Mouse (Mus musculus) heart, embryonic 12.5 days (tissue): ENCODE data around the gene Spef2. TPM values are rescaled to one million over a fixed set of nuclear protein-coding genes. Genes with fewer than 3 reads are reported as not detected.

Source experiments
- ATAC-seq: fragments of 200-750 bp; cut with Nextera tagmentation; 2 replicates; pipeline ENCODE4 v1.8.0; 2017; ENCODE audit warnings: moderate TSS enrichment, moderate library complexity; ENCODE audit not compliant: insufficient number of reproducible peaks, low FRiP score
- H3K27ac ChIP-seq: fragments of 300-500 bp; sonication (generic); 2 replicates; pipeline ENCODE4 v1.5.1; 2016; ENCODE audit warnings: mild to moderate bottlenecking, moderate library complexity; ENCODE audit not compliant: poor library complexity, severe bottlenecking
- H3K27me3 ChIP-seq: fragments of 300-500 bp; sonication (generic); replicated peaks from 2 replicates; pipeline ENCODE4 v1.6.1; 2016; ENCODE audit warnings: mild to moderate bottlenecking, moderate library complexity
- H3K36me3 ChIP-seq: fragments of 300-500 bp; sonication (generic); 2 replicates; pipeline ENCODE4 v1.6.1; 2016; ENCODE audit warnings: mild to moderate bottlenecking, moderate library complexity
- H3K4me1 ChIP-seq: fragments of 300-500 bp; sonication (generic); replicated peaks from 2 replicates; pipeline ENCODE4 v1.6.1; 2016; ENCODE audit warnings: mild to moderate bottlenecking
- H3K4me2 ChIP-seq: fragments of 300-500 bp; sonication (generic); 2 replicates; pipeline ENCODE4 v1.6.1; 2016; ENCODE audit warnings: mild to moderate bottlenecking, moderate library complexity
- H3K4me3 ChIP-seq: fragments of 300-500 bp; sonication (generic); 2 replicates; pipeline ENCODE4 v1.5.1; 2016; ENCODE audit warnings: mild to moderate bottlenecking
- H3K9ac ChIP-seq: fragments of 300-500 bp; sonication (generic); 2 replicates; pipeline ENCODE4 v1.6.1; 2016; ENCODE audit warnings: mild to moderate bottlenecking, moderate library complexity
- H3K9me3 ChIP-seq: fragments of 300-500 bp; sonication (generic); replicated peaks from 2 replicates; pipeline ENCODE4 v1.6.1; 2016; ENCODE audit warnings: mild to moderate bottlenecking, moderate library complexity
- WGBS: fragments of 180-500 bp; shearing (Covaris S2); methylation state at CpG from one replicate; pipeline ENCODE4 v1.1.7; 2016; 5-methylcytosine and 5-hydroxymethylcytosine counted together
- polyA plus RNA-seq: library from polyadenylated mRNA; unstranded; fragments of >200 nt; fragmentation: Nextera tagmentation; extraction: Ambion mirVana; gene quantifications from 2 replicates; pipeline ENCODE4 v1.2.1, GENCODE M21; 2016

Gene Spef2
- polyA plus RNA-seq, 1 experiment from 2014 or later, result 0.09 TPM

GRCm38 (mm10) chr15:9714574-9715458 is 33.9 kb downstream of the Spef2 start:
- no peak overlapping the region for H3K4me2 ChIP-seq
- H3K4me1 ChIP-seq, result 0 out of 2 replicates have a peak, but pooled peaks cover 2% of the 10 kb centered on the region
- 51% methylated on average over 7 of the region's 7 CpGs for WGBS
- H3K9ac ChIP-seq, result no peak overlapping the region
- no peaks in the 10 kb centered on the region for H3K36me3 ChIP-seq
- H3K27ac ChIP-seq, result no peak overlapping the region
- no peak overlapping the region for H3K4me3 ChIP-seq
- no peaks in the 10 kb centered on the region for H3K27me3 ChIP-seq
- ATAC-seq, result no peak
- no peaks in the 10 kb centered on the region for H3K9me3 ChIP-seq

- H3K9ac ChIP-seq, result no peak overlapping the region
- no peak for ATAC-seq
- H3K4me3 ChIP-seq, result no peak overlapping the region
- H3K4me1 ChIP-seq, result 0 out of 2 replicates have a peak, but pooled peaks cover 2% of the 10 kb centered on the region
- WGBS, result 72% methylated on average over 3 of the region's 3 CpGs
- H3K27ac ChIP-seq, result no peak overlapping the region
- H3K27me3 ChIP-seq, result no peaks in the 10 kb centered on the region
- H3K4me2 ChIP-seq, result no peak overlapping the region
- no peaks in the 10 kb centered on the region for H3K36me3 ChIP-seq
- H3K9me3 ChIP-seq, result no peaks in the 10 kb centered on the region
These were observed 35.0 kb downstream of the Spef2 start for GRCm38 (mm10) chr15:9713707-9714106.

GRCm38 (mm10) chr15:9710330-9710729 is 38.3 kb downstream of the Spef2 start:
- no peak overlapping the region for H3K4me2 ChIP-seq
- ATAC-seq, result no peak
- 0 out of 2 replicates have a peak, but pooled peaks cover 2% of the 10 kb centered on the region for H3K4me1 ChIP-seq
- no peak overlapping the region for H3K27ac ChIP-seq
- 75% methylated on average over 2 of the region's 2 CpGs for WGBS
- no peaks in the 10 kb centered on the region for H3K36me3 ChIP-seq
- H3K9me3 ChIP-seq, result no peaks in the 10 kb centered on the region
- no peak overlapping the region for H3K9ac ChIP-seq
- H3K4me3 ChIP-seq, result no peak overlapping the region
- H3K27me3 ChIP-seq, result no peaks in the 10 kb centered on the region

GRCm38 (mm10) chr15:9705830-9706450 is 42.7 kb downstream of the Spef2 start:
- WGBS, result 62% methylated on average over 2 of the region's 2 CpGs
- no peak overlapping the region for H3K9ac ChIP-seq
- H3K4me2 ChIP-seq, result no peak overlapping the region
- no peaks in the 10 kb centered on the region for H3K36me3 ChIP-seq
- no peak for ATAC-seq
- no peak overlapping the region for H3K27ac ChIP-seq
- H3K27me3 ChIP-seq, result no peaks in the 10 kb centered on the region
- H3K4me1 ChIP-seq, result no peaks in the 10 kb centered on the region
- H3K9me3 ChIP-seq, result no peaks in the 10 kb centered on the region
- no peak overlapping the region for H3K4me3 ChIP-seq

- H3K9me3 ChIP-seq, result no peaks in the 10 kb centered on the region
- H3K27ac ChIP-seq, result no peak overlapping the region
- ATAC-seq, result no peak
- H3K9ac ChIP-seq, result no peak overlapping the region
- no peaks in the 10 kb centered on the region for H3K4me1 ChIP-seq
- no peak overlapping the region for H3K4me3 ChIP-seq
- no peaks in the 10 kb centered on the region for H3K27me3 ChIP-seq
- no peaks in the 10 kb centered on the region for H3K36me3 ChIP-seq
- H3K4me2 ChIP-seq, result no peak overlapping the region
These were observed 46.8 kb downstream of the Spef2 start for GRCm38 (mm10) chr15:9701845-9702244.

- Histone ChIP-seq H3K4me2 (no peak overlapping the region), H3K4me1 (no peaks in the 10 kb centered on the region), H3K4me3 (no peak overlapping the region), H3K27ac (no peak overlapping the region), H3K36me3 (no peaks in the 10 kb centered on the region), H3K9me3 (no peaks in the 10 kb centered on the region), H3K27me3 (no peaks in the 10 kb centered on the region), H3K9ac (no peak overlapping the region)
- ATAC-seq, result no peak
These were observed 56.9 kb downstream of the Spef2 start for GRCm38 (mm10) chr15:9691721-9692120.

GRCm38 (mm10) chr15:9690845-9691244 is 57.8 kb downstream of the Spef2 start:
- H3K27me3 ChIP-seq, result no peaks in the 10 kb centered on the region
- ATAC-seq, result no peak
- H3K36me3 ChIP-seq, result no peaks in the 10 kb centered on the region
- H3K4me3 ChIP-seq, result no peak overlapping the region
- WGBS, result 79% methylated on average over 5 of the region's 5 CpGs
- H3K9me3 ChIP-seq, result no peaks in the 10 kb centered on the region
- H3K9ac ChIP-seq, result no peak overlapping the region
- no peak overlapping the region for H3K4me2 ChIP-seq
- H3K4me1 ChIP-seq, result no peaks in the 10 kb centered on the region
- no peak overlapping the region for H3K27ac ChIP-seq

- H3K4me1 ChIP-seq, result no peaks in the 10 kb centered on the region
- no peak overlapping the region for H3K4me2 ChIP-seq
- no peaks in the 10 kb centered on the region for H3K36me3 ChIP-seq
- no peak overlapping the region for H3K9ac ChIP-seq
- no peaks in the 10 kb centered on the region for H3K27me3 ChIP-seq
- H3K4me3 ChIP-seq, result no peak overlapping the region
- WGBS, result 56% methylated on average over 1 of the region's 1 CpGs
- H3K9me3 ChIP-seq, result no peaks in the 10 kb centered on the region
- no peak overlapping the region for H3K27ac ChIP-seq
- ATAC-seq, result no peak
These were observed 58.2 kb downstream of the Spef2 start for GRCm38 (mm10) chr15:9690436-9690835.

GRCm38 (mm10) chr15:9683485-9683884 is 65.2 kb downstream of the Spef2 start:
- Histone ChIP-seq H3K9me3 (no peaks in the 10 kb centered on the region), H3K27me3 (no peaks in the 10 kb centered on the region), H3K4me3 (no peak overlapping the region), H3K27ac (no peak overlapping the region), H3K4me1 (no peaks in the 10 kb centered on the region), H3K36me3 (no peaks in the 10 kb centered on the region), H3K9ac (no peak overlapping the region), H3K4me2 (no peak overlapping the region)
- ATAC-seq, result no peak
- WGBS, result 64% methylated on average over 4 of the region's 4 CpGs

- no peak for ATAC-seq
- no peak overlapping the region for H3K9ac ChIP-seq
- WGBS, result 71% methylated on average over 9 of the region's 9 CpGs
These were observed 71.2 kb downstream of the Spef2 start for GRCm38 (mm10) chr15:9677343-9678036.

GRCm38 (mm10) chr15:9668575-9668974 is 80.1 kb downstream of the Spef2 start:
- 75% methylated on average over 4 of the region's 4 CpGs for WGBS
- no peaks in the 10 kb centered on the region for H3K27me3 ChIP-seq
- H3K36me3 ChIP-seq, result no peaks in the 10 kb centered on the region
- no peak overlapping the region for H3K9ac ChIP-seq
- H3K9me3 ChIP-seq, result no peaks in the 10 kb centered on the region
- no peak overlapping the region for H3K4me2 ChIP-seq
- no peak overlapping the region for H3K4me3 ChIP-seq
- H3K27ac ChIP-seq, result no peak overlapping the region
- H3K4me1 ChIP-seq, result no peaks in the 10 kb centered on the region
- ATAC-seq, result no peak

More at GRCm38 (mm10) chr15:9677343-9678036, 71.2 kb downstream of the Spef2 start:
- H3K4me1 ChIP-seq, result no peaks in the 10 kb centered on the region
- no peaks in the 10 kb centered on the region for H3K36me3 ChIP-seq
- H3K4me2 ChIP-seq, result no peak overlapping the region
- no peak overlapping the region for H3K27ac ChIP-seq
- H3K9me3 ChIP-seq, result no peaks in the 10 kb centered on the region
- H3K27me3 ChIP-seq, result no peaks in the 10 kb centered on the region
- H3K4me3 ChIP-seq, result no peak overlapping the region
